ENCODE assay signal across 1 mouse cellular context in the genomic region with DNA sequence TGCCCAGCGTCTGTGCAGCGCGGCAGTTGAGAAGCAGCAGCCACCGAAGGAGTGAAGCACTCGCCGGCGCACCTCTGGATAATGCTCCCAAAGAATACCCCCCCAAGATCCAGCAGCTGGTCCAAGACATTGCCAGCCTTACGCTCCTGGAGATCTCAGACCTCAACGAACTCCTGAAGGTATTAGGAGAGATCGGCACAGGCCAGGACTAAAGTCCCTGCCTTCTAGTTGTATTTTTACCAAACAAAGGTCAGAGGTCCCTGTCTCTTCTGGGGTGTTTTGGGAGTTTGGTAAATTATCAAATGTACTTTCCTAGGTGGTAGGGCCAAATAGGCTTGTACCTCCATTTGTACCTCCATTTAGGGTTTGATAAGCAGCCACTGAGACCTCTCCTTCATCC.
TF ChIP-seq lines count a peak whose summit lies in the region.

No protein-coding gene starts in this region.

TF ChIP-seq in MEL, 35 proteins besides CTCF, POLR2A, EP300 and RAD21:
- TF ChIP-seq SIN3A (IDR thresholded peaks at IDR 0.05; ENCODE audit: low read length) (no peak), MAZ (IDR thresholded peaks at IDR 0.05; ENCODE audit: low read depth, low read length) (no peak), POLR2AphosphoS2 (IDR thresholded peaks at IDR 0.05; ENCODE audit: low read length) (no peak), MAFK (IDR thresholded peaks at IDR 0.05; ENCODE audit: borderline replicate concordance, low read depth, low read length) (no peak), USF2 (IDR thresholded peaks at IDR 0.05; ENCODE audit: borderline replicate concordance in 1 of 2, insufficient read depth in 1 of 2, low read depth in 1 of 2, low read length in 2 of 2) (no peak), CHD2 (IDR thresholded peaks at IDR 0.05; ENCODE audit: low read length) (no peak), ZNF384 (IDR thresholded peaks at IDR 0.05; ENCODE audit: low read depth, low read length) (no peak), JUND (IDR thresholded peaks at IDR 0.05; ENCODE audit: low read depth, low read length) (no peak), MEF2A (IDR thresholded peaks at IDR 0.05; ENCODE audit: extremely low read depth, insufficient replicate concordance, low read depth, low read length, poor library complexity, severe bottlenecking) (no peak), E2F4 (IDR thresholded peaks at IDR 0.05; ENCODE audit: borderline replicate concordance, low read depth, low read length) (no peak), CHD1 (IDR thresholded peaks at IDR 0.05; ENCODE audit: low read depth, low read length) (no peak), NRF1 (IDR thresholded peaks at IDR 0.05; ENCODE audit: insufficient read depth, low read depth, low read length, poor library complexity, severe bottlenecking) (no peak), MXI1 (IDR thresholded peaks at IDR 0.05; ENCODE audit: low read depth, low read length) (no peak)
